Mouse (Mus musculus): ENCODE measurements around the gene Mthfd2. TPM values are rescaled to one million over a fixed set of nuclear protein-coding genes. Genes with fewer than 3 reads are reported as not detected.

Mthfd2 gene
- total RNA-seq (2023) = 26.2 TPM

GRCm38 (mm10) chr6:83325525-83326393 is at the start of gene Mthfd2, which contains the start of gene Mob1a:
Gene Mthfd2 (minus strand): TSS chr6:83325908.
Gene Mob1a (plus strand): TSS chr6:83326016.

GRCm38 (mm10) chr6:83348873-83349272 is 23.2 kb upstream of the Mthfd2 start, which contains the start of gene Bola3:
Gene Bola3 (plus strand): TSS chr6:83349147.

Other genes with a start within 250 kb of the Mthfd2 start
- 32.1 TPM for gene Pcgf1, start 248.0 kb downstream of the Mthfd2 start, total RNA-seq (2023)
- not detected for gene Lbx2, start 239.5 kb downstream of the Mthfd2 start, total RNA-seq (2023)
- 16.0 TPM for gene Ccdc142, start 224.3 kb downstream of the Mthfd2 start, total RNA-seq (2023)
- gene Gm42688, start 224.3 kb downstream of the Mthfd2 start, total RNA-seq (2023) = 9.5 TPM
- gene Mrpl53, start 216.9 kb downstream of the Mthfd2 start, total RNA-seq (2023) = 28.5 TPM
- gene Mogs, start 210.4 kb downstream of the Mthfd2 start, total RNA-seq (2023) = 33.9 TPM
- 42.7 TPM for gene Wbp1, start 204.3 kb downstream of the Mthfd2 start, total RNA-seq (2023)
- gene Ino80b, start 200.5 kb downstream of the Mthfd2 start, total RNA-seq (2023) = 33.8 TPM
- not detected for gene Rtkn, start 190.4 kb downstream of the Mthfd2 start, total RNA-seq (2023)
- not detected for gene Wdr54, start 169.5 kb downstream of the Mthfd2 start, total RNA-seq (2023)
- gene 1700003E16Rik, start 169.5 kb downstream of the Mthfd2 start, total RNA-seq (2023) = not detected
- 103 TPM for gene Dctn1, start 160.0 kb downstream of the Mthfd2 start, total RNA-seq (2023)
- not detected for gene Slc4a5, start 106.1 kb downstream of the Mthfd2 start, total RNA-seq (2023)
- 102 TPM for gene Mob1a, start 108 bp upstream of the Mthfd2 start, total RNA-seq (2023)
- gene Bola3, start 23.2 kb upstream of the Mthfd2 start, total RNA-seq (2023) = 30.7 TPM
- 152 TPM for gene Tet3, start 133.2 kb upstream of the Mthfd2 start, total RNA-seq (2023)
- gene Dguok, start 181.1 kb upstream of the Mthfd2 start, total RNA-seq (2023) = 43.3 TPM
- not detected for gene Actg2, start 210.4 kb upstream of the Mthfd2 start, total RNA-seq (2023)
- 23.9 TPM for gene Stambp, start 246.8 kb upstream of the Mthfd2 start, total RNA-seq (2023)

Measured in CD8-positive naive resting alpha-beta T cell, adult 57 days (primary cell).